Mouse (Mus musculus) natural killer cell, adult 2 months (primary cell): Measurements from ENCODE around the gene Arhgef10l.
"Not testable (repeated sequence)": the region's sequence is repeated elsewhere in the genome, so short reads cannot be mapped to it uniquely, and the experiment has no call there.

Experiments
- DNase-seq, 2 experiments: peaks; one replicate each; pipeline ENCODE4 v3.0.0; 2022; ENCODE audit warnings: low spot score in 2 of 2

Gene Arhgef10l

GRCm38 (mm10) chr4:140605790-140606189, 60.0 kb downstream of the Arhgef10l start:
- DNase-seq: no peak

GRCm38 (mm10) chr4:140605247-140605646, 60.6 kb downstream of the Arhgef10l start:
- no peak for DNase-seq

- no peak for DNase-seq
Observed at GRCm38 (mm10) chr4:140604541-140604940, 61.3 kb downstream of the Arhgef10l start.

GRCm38 (mm10) chr4:140602022-140602421, 63.8 kb downstream of the Arhgef10l start:
- DNase-seq: no peak

- no peak for DNase-seq
Observed at GRCm38 (mm10) chr4:140601153-140601552, 64.7 kb downstream of the Arhgef10l start.

GRCm38 (mm10) chr4:140598846-140599245, 67.0 kb downstream of the Arhgef10l start:
- no peak for DNase-seq

- no peak for DNase-seq
Observed at GRCm38 (mm10) chr4:140597928-140598327, 67.9 kb downstream of the Arhgef10l start.

- no peak for DNase-seq
Observed at GRCm38 (mm10) chr4:140597378-140597777, 68.4 kb downstream of the Arhgef10l start.

- DNase-seq: no peak
Observed at GRCm38 (mm10) chr4:140593771-140594505, 71.9 kb downstream of the Arhgef10l start.

- DNase-seq: no peak
Observed at GRCm38 (mm10) chr4:140592990-140593770, 72.6 kb downstream of the Arhgef10l start.

GRCm38 (mm10) chr4:140592217-140592759, 73.5 kb downstream of the Arhgef10l start:
- DNase-seq: peak in 1 of 2 experiments; percentile 42

- DNase-seq: peak in 1 of 2 experiments; percentile 64
Observed at GRCm38 (mm10) chr4:140586478-140586877, 79.3 kb downstream of the Arhgef10l start.

- DNase-seq: no peak
Observed at GRCm38 (mm10) chr4:140584240-140584639, 81.6 kb downstream of the Arhgef10l start.

GRCm38 (mm10) chr4:140582390-140583088, 83.3 kb downstream of the Arhgef10l start:
- peak; percentile 32 to 47 for DNase-seq

GRCm38 (mm10) chr4:140581730-140582389, 84.0 kb downstream of the Arhgef10l start:
- DNase-seq: no peak

GRCm38 (mm10) chr4:140581341-140581729, 84.5 kb downstream of the Arhgef10l start:
- DNase-seq: no peak

- no peak for DNase-seq
Observed at GRCm38 (mm10) chr4:140580866-140581265, 84.9 kb downstream of the Arhgef10l start.

GRCm38 (mm10) chr4:140579576-140579975, 86.2 kb downstream of the Arhgef10l start:
- no peak for DNase-seq

GRCm38 (mm10) chr4:140579149-140579548, 86.7 kb downstream of the Arhgef10l start:
- DNase-seq: no peak

GRCm38 (mm10) chr4:140576628-140577027, 89.2 kb downstream of the Arhgef10l start:
- no peak for DNase-seq

GRCm38 (mm10) chr4:140574863-140575262, 90.9 kb downstream of the Arhgef10l start:
- not testable (repeated sequence) for DNase-seq
